Mouse (Mus musculus) kidney, adult 9 months (tissue): ENCODE data around the gene Krt9.
"Not testable (repeated sequence)": the region's sequence is repeated elsewhere in the genome, so short reads cannot be mapped to it uniquely, and the experiment has no call there.

Experiments used
- DNase-seq: peaks from one replicate; pipeline ENCODE4 v3.0.0; 2022

The Krt9 gene

GRCm38 (mm10) chr11:100192992-100193391, at the start of gene Krt9:
Gene Krt9 (minus strand): TSS chr11:100193246.
- no peak for DNase-seq

GRCm38 (mm10) chr11:100240272-100240671, 47.2 kb upstream of the Krt9 start:
- DNase-seq = not testable (repeated sequence)

GRCm38 (mm10) chr11:100221741-100222140, 28.7 kb upstream of the Krt9 start:
- DNase-seq = no peak

GRCm38 (mm10) chr11:100219304-100219703, 26.3 kb upstream of the Krt9 start:
- no peak for DNase-seq

GRCm38 (mm10) chr11:100208542-100208941, 15.5 kb upstream of the Krt9 start:
- no peak for DNase-seq

GRCm38 (mm10) chr11:100207498-100207897, 14.5 kb upstream of the Krt9 start, which contains the start of gene Krt14:
Gene Krt14 (minus strand): TSS chr11:100207548.
- no peak for DNase-seq

- DNase-seq = peak; percentile 7
Observed at GRCm38 (mm10) chr11:100203448-100203847, 10.4 kb upstream of the Krt9 start.

- DNase-seq = no peak
Observed at GRCm38 (mm10) chr11:100202906-100203305, 9.9 kb upstream of the Krt9 start.

GRCm38 (mm10) chr11:100200104-100200820, 7.2 kb upstream of the Krt9 start:
- DNase-seq = no peak

GRCm38 (mm10) chr11:100198666-100199065, 5.6 kb upstream of the Krt9 start:
- DNase-seq = no peak

- no peak for DNase-seq
Observed at GRCm38 (mm10) chr11:100191820-100192219, 1.2 kb downstream of the Krt9 start.

GRCm38 (mm10) chr11:100186736-100187135, 6.3 kb downstream of the Krt9 start:
- DNase-seq = no peak

GRCm38 (mm10) chr11:100181725-100182124, 11.3 kb downstream of the Krt9 start:
- no peak for DNase-seq

GRCm38 (mm10) chr11:100179260-100179659, 13.8 kb downstream of the Krt9 start:
- DNase-seq = no peak

GRCm38 (mm10) chr11:100178307-100178706, 14.7 kb downstream of the Krt9 start:
- DNase-seq = no peak

- no peak for DNase-seq
Observed at GRCm38 (mm10) chr11:100176791-100177190, 16.3 kb downstream of the Krt9 start.

- DNase-seq = peak; percentile 69
Observed at GRCm38 (mm10) chr11:100168765-100169762, 24.0 kb downstream of the Krt9 start.

GRCm38 (mm10) chr11:100168071-100168470, 25.0 kb downstream of the Krt9 start:
- no peak for DNase-seq

GRCm38 (mm10) chr11:100164392-100164791, 28.7 kb downstream of the Krt9 start:
- DNase-seq = peak; percentile 63

GRCm38 (mm10) chr11:100157908-100158477, 35.1 kb downstream of the Krt9 start:
- no peak for DNase-seq

- DNase-seq = no peak
Observed at GRCm38 (mm10) chr11:100157331-100157730, 35.7 kb downstream of the Krt9 start.

- DNase-seq = no peak
Observed at GRCm38 (mm10) chr11:100155497-100156255, 37.4 kb downstream of the Krt9 start.
